Mouse (Mus musculus) embryonic fibroblast, embryonic 13.5 days (primary cell): ENCODE results near the gene Cd99l2.

Source experiments
- CTCF ChIP-seq: IDR thresholded peaks from 2 replicates; pipeline ENCODE4 v1.5.1; 2011; ENCODE audit warnings: mild to moderate bottlenecking, control low read depth, low read length, moderate library complexity, borderline replicate concordance; ENCODE audit not compliant: insufficient read depth
- POLR2A ChIP-seq: IDR thresholded peaks from 2 replicates; pipeline ENCODE4 v1.6.1; 2011; ENCODE audit warnings: low read depth, mild to moderate bottlenecking, control low read depth, low read length, moderate library complexity

DNA sequence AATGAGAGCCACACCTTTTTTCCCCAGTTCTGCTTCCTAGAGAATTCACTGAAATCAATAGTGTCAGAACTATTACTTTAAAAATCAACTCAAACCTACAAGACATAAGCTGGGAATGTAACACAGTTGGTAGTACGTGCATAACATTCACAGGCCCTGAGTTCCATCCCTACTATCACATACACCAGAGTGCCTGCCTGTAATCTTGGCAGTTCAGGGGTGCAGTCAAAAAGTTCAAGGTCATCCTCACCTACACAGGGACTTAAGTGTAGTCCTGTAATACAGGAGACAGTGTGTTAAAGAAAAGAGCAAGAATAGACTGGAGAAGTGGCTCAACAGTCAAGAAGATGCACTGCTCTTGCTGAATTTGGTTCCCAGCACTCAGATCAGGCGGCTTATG lies 10.4 kb downstream of the Cd99l2 start:
- TF ChIP-seq POLR2A (no peak), CTCF (no peak)
